Mouse (Mus musculus) c-Kit-positive CD71-negative TER-119-negative erythroid progenitor cells, embryonic 14.5 days (primary cell): ENCODE data around the gene Slc3a2.

Experiments
- DNase-seq: peaks from one replicate; pipeline ENCODE4 v3.0.0-alpha.2; 2013; ENCODE audit warnings: low read depth

Slc3a2 gene

DNA sequence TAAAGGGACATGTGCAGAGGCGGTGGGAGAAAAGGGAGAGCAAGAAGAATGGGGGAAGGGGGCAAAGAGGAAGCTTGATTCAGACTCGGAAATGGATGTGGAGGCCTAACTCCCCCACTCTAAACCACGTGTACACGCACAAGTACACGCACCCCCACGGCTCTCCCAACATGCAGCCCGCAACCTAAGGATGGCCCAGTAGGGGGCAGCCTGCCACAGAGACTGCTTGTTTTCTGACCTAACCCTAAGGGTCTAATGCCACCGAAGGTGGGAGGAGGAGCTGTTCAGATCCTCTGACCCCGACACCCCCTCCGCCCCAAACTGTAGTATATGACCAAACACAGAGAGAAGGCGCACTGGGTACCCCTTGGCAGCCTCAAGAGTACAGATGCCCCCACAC, 60.8 kb downstream of the Slc3a2 start:
- DNase-seq, result peak; percentile 59

DNA sequence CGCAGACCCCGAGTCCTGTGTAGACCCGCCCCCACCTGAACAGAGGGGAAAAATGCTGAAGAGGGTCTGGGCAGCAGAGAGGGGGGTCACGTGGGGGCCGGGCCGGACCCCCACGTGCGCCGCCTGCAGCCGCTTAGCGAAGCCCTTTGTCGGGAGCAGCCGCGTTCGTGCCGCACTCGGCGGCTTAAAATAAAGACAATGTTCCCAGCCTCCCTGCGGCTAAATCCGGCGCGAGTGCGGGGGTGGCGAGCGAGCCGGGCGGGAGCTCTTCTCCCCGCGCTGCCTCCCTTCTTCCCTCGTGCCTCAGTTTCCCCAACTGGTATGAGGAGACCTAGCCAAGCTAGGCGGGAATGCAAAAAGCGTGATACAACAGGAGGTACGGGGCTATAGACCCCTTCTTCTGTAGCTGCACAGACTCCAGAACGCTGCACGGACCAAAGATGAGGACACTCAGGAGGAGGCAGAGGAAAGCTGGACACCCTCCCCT, 61.3 kb downstream of the Slc3a2 start:
- no peak for DNase-seq
